Mouse (Mus musculus) heart, postnatal 0 days (tissue): ENCODE data around the gene Lcn12.
A peak's percentile ranks its signal among the peaks of the same experiment; 100 is the strongest.

Experiments used
- CTCF ChIP-seq: IDR thresholded peaks from 2 replicates; pipeline ENCODE4 v1.5.1; 2016; ENCODE audit warnings: antibody characterized with exemption, control low read depth, low read depth
- EP300 ChIP-seq: IDR thresholded peaks from 2 replicates; pipeline ENCODE4 v1.6.1; 2016; ENCODE audit warnings: antibody characterized with exemption, low read depth

- TF ChIP-seq EP300 = no peak
- peak; percentile 59 for TF ChIP-seq CTCF
Measured at GRCm38 (mm10) chr2:25496462-25496861, 2.8 kb upstream of the Lcn12 start.
